Mouse (Mus musculus): ENCODE measurements around the gene Gm20388. TPM values are rescaled to one million over a fixed set of nuclear protein-coding genes. Genes with fewer than 3 reads are reported as not detected.

The Gm20388 gene
- total RNA-seq, 2 experiments from 2014 or later, result 1.3 to 8.5 TPM

DNA sequence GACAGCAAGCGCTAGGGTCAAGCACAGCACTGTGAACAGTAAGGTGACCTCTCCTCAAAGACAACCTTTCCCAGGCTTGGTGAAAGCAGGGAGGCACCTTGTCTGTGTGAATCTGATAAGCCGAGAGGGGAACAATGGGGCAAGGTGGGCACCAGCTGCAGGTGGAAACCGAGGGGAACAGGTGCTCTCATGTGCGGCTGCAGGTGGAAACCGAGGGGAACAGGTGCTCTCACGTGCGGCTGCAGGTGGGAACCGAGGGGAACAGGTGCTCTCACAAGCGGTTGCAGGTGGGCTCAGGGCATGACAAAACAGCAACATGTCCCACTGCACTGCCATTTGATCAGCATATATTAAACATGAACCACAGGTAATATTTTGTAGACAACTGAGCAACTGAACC lies 1986.6 kb downstream of the Gm20388 start:
- no peak for DNase-seq (ENCODE audit: low spot score in 2 of 2)

DNA sequence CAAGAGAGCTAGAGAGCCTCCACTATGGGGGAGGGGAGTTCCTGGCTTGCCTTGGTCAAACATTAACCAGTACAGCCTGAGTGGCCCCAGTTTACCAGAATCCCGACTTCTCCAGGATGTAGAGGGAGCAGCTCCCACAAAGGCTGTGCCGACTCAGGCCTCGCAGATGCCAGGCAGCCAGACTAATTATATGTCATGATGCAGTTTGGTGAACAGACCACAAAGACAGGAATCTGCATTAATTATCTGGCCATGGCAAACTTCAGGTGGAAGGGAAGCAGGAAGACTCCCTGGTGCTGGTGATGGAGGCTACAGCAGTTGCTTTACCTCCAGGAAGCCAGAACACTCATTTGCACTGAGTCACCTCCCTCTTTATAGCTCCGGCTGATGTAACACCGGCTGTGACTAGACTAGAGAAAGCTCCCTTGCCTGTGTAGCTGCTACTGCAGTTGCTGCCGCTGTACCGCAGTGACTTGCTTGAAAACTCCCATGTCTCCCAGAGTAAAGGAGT lies 1987.3 kb downstream of the Gm20388 start:
- no peak for DNase-seq (ENCODE audit: low spot score in 2 of 2)

DNA sequence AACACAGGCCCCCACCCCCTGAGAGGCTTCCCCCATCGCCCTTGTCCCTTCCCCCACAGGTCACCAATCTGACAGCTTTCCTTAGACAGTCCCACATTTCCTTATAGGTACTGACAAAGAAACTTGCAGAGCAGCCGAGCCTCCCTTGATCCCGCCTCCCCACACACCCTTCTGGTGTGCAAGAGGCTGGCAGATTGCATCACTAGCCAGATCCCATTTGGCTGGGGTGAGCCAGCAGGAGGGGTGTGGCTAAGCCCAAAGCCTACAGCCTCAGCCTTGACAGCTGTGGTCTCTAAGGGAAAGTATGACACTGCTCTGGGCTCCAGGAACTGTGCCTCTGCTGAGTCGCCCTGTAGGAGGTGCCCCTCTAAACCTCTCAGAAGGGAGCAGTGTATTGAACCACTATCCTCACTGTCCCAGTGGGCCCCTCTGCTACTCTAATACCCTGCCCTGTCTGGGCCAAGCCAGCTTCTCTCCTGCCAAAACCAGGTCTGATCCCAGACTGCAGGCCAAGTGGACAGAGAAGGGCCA lies 1987.8 kb downstream of the Gm20388 start:
- peak; percentile 60 to 61 for DNase-seq (ENCODE audit: low spot score in 2 of 2)

DNA sequence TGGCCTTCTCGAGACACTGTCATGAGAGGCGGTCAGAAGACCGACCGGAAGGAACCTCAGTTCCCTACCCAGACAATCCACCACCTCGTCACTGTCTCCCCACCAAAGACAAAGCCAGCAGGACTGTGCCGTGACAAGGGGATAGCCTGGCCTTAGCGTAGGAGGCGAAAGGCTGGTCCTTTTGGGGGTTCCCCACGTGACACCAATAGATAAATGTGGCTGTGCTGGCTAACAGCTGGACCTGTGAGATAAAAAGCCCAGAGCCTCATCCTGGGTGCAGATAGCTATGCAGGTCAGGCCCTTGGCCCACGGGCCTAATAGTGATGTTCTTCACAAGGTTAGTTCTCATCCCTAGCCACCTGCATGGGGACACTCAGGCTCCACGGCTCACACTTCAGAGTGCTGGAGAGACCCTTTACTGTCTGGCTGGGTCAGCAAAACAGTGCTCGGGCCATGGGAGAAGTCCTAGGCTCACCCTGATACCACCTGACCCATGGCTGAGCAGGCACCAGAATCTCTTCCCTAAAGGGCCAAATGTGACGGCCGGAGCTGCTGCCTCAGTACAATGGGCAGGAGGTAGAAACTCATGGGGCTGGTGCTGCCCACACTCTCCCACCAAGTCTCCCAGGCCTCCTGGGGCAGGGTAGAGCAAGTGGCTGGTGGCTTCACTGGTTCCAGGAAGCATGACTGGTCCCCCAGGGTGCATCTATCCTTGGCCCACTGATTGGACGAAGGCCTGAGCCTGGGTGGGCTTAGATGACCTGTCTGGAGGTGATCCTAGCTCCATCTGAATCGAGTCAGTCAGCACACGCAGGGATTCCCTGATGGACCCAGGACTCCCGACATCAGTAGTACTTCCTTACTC lies 1988.8 kb downstream of the Gm20388 start:
- DNase-seq (ENCODE audit: low spot score in 2 of 2), result no peak

DNA sequence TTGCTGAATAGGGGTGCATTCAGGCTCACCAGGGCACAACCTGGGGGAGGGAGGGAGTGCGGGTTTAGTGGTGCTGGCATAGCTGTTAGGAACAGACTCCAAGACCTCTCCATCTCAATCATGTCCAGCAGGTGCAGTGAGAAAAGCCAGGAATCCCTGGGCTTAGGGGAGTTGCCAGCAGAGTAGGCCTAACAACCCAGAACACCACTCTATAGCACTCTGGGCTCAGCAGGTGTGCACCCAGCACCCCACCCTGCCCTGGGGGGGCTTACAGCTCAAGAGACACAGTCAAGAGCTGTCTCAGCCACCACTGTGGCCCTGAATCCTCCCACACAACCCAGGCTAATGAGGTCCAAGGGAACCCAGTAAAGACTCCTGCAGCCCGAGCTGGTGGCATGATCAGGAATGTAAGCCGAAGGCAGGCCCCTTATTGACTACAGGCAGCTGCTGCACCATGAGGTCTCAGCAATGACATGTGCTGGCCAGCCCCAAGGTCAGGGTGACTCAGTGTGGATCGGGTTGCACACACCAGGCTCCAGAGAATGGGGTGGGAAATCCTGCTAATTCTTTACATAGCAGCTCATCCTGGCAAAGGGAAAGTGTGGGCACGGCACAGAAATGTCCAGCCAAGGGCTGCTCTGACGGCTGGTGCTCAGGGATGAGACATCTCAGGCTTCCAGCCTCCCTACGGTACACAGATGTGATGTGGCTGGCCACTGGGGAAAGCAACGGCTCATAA lies 1991.0 kb downstream of the Gm20388 start:
- peak in 1 of 2 experiments; percentile 63 for DNase-seq (ENCODE audit: low spot score in 2 of 2)

DNA sequence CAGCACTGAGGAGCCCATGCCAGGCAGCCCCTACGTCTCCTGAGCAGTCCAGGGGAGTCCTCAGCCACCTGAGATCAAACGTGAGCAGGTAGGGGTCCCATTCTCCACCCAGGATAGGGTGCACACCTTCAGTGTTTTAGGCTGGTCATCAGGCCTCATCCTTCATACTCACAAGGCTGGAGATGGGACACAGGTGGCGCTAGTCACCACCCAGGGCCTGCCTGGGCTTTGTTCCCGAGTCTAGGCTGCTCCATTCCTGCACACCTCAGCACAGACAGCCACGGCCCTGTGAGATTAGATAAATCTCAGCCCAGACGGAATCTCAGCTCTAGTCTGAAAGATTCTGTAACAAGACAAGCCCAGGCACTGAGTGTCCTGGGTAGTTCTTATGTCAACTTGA lies 1993.3 kb downstream of the Gm20388 start:
- DNase-seq (ENCODE audit: low spot score in 2 of 2), result no peak

DNA sequence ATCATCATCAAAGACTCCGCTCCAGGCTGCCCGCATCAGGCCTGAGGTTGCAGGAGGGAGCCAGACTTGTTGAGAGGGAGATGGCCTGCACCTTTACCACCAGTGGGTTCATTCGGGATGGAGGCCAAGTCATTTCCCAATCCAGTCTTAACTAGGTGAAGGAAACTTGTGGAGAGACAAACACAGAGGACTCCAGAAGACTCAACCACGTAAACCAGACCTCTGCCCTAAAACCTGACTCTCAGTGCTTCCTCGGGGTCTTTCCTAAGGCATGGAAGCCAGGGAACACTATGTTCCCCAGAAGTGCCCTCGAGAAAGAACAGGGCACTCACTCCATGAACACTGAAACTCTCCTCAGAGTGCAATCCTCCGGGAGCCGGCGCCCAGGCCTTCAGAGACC lies 1994.4 kb downstream of the Gm20388 start:
- DNase-seq (ENCODE audit: low spot score in 2 of 2), result no peak

DNA sequence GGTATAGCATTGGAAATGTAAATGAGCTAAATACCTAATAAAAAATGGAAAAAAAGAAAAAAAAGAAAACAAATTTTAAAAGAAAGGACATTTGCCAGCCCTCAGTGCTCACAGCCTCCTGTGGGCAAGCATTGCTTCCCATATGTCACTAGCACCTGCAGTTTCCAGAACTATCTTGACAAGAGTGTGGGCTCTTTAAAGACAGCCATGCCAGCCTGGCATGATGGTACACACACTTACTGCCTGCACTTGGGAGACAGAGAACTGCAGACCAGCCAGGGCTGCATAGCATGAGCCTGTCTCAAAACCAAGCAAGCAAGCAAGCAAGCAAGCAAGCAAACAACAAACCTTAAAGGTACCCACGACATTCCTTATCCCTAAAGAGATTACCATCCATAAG lies 1994.8 kb downstream of the Gm20388 start:
- no peak for DNase-seq (ENCODE audit: low spot score in 2 of 2)

DNA sequence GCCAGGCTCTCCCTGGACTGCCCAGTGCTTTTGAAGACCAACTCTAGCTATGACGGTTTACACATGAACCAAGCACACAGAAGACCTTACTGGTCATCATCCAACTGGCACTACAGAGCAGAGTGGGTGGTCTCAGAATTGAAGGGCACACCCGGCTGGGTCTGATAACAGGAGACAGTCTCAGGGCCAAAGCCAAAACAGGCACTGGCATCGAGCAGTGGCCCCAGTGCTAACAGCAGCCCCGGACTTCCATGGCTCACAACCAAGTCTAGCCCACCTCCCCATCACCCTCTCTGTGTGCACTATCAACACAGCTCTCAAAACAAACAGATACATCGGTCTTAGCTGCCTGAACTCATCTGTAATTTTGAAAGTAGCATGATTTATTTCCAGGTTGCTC lies 1995.2 kb downstream of the Gm20388 start:
- no peak for DNase-seq (ENCODE audit: low spot score in 2 of 2)

DNA sequence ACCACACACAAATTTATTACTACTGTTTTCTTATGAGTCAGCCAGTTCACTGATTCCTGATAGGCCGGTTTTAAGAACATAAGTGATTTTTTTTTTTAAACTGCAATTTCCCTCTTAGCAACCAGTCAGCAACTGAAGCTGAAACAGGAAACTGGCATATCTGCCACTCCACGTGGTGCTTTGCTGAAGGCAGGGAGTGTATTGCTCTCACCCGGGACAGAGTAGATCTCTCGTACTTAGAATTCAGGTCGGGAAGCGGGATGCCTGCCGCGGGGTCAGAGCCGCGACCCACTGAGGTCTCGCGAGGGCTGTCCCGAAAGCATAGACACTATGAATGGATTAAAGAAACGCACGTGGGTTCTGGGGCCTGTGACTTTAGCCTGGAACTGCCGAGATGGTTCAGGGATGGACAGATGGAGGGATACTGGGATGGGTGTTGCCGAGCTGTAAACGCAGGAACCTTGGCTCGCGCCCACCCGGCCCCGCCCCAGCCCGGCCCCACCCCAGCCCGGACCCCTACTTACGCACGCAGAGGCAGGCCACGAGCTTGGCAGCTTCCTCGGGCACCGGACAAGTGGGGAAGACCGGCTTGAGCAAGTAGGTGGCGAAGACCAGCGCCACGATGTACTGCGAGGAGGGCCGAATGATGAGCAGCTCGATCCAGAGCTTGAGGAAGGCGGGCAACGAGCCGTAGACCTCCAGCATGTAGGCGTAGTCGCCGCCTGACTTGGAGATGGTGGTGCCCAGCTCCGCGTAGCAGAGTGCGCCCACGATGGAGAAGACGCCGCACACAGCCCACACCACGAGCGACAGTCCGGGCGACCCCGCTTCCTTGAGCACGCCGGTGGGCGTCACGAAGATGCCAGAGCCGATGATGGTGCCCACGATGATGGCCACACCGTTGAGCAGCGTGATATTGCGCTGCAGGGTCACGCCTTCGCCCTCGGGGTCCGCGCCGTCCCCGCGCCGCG lies 1996.2 kb downstream of the Gm20388 start:
- DNase-seq (ENCODE audit: low spot score in 2 of 2), result peak in 1 of 2 experiments; percentile 33

DNA sequence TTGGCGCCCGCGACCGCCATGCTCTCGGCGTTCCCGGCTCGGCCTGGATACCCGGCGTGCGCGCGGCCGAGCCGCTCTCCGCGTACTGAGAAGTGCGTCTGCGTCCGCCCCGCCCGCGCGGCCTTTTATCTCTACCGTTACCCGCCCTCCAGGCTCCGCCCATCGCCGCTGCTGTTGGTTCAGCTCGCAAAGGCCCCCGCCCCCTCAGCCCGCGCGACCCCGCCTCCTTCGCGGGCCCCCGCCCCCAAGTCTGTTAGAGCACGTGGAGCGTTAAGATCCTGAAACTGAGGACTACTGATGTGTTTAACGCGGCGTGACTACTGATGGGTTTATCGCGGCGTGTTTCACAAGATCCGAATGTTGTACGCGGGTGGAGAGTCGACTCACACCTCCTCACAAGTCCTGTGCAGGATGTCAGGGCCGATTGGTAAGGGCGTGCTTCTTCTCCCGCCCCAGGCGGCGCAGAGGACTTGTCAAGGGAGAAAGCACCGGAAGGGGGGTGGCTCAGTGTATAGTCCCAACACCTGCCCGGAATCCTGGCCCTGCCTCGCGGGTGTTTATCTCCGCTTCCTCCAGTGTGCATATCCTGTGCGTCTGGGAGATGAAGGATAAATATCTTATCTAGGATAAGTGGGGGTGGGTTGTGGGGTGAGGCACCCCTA lies 1997.1 kb downstream of the Gm20388 start, which contains the start of gene Slc7a5:
TSS of gene Slc7a5 (minus strand) at position 108 of the 662 bp plus-strand sequence.
- DNase-seq (ENCODE audit: low spot score in 2 of 2), result peak; percentile 98 to 99

DNA sequence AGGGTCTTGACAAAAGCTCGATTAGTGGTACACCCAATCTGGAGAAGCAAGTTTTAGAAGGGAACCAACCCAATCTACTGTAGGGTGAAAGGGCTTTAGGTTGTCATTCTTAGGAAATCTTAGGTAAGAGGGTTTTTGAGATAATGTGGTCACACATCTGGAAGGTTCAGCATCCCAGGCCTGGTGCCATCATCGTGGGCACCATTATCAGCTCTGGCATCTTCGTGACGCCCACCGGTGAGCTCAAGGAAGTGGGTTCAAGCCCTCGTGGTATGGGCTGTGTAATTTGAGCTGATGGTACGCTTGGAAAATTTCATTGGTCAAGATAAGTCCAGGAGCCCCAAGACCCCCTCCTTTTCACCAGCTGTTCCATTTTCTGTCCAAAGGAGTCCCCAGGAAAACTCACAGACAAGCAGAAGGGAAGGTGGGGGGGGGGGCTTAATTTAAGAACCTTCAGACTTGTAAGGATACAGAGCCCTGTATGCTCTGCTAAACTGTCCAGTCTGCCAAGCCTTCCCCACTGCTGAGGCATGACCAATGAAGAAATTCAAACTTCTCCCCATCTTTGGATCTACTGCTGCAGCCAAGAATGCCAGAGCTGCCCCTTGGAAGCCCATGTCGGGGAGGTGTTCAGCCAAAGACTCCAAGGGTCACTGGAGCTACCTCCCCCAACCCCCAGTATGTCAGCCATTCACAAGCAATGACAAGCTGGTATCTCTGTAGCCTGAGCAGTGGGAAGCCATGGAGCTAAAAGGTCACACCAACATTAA lies 1997.9 kb downstream of the Gm20388 start:
- no peak for DNase-seq (ENCODE audit: low spot score in 2 of 2)

DNA sequence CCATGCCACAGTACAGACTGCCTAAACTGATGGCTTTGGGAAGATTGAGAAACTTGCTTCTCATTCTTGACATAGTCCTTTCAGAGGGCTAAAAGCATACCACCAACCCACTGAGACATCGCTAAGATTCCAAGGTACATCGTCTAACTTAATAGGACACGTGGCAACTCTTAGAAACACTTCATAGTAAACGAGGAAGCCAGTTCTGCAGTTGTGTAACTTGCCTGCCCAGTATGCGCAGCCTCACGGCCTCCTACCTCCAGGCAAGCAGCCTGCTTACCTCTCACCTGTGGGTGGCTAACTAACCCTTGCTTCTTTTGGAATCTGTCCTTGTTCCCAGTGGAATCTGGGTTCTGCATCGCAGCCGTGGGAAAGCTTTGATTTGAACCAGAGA lies 1998.5 kb downstream of the Gm20388 start:
- no peak for DNase-seq (ENCODE audit: low spot score in 2 of 2)

DNA sequence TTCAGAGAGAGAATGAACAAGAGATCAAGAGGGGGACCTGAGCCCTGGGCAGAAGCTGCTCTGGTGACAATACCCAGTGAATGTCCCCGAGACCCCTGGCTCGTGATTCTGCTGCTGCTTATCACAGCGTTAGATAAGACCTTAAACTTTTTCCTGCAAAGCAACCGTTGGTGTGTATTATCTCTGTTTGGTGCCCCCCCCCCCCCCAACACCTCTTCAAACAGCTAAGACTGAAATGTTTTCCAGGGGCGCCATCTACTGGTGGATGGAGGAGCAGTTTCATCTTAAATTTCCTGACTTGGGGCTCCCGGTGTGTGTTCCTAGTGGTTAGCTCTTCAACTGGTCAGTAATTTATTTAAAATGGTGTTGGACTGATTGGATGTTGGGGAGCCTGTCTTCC lies 1999.0 kb downstream of the Gm20388 start:
- peak; percentile 72 to 78 for DNase-seq (ENCODE audit: low spot score in 2 of 2)

DNA sequence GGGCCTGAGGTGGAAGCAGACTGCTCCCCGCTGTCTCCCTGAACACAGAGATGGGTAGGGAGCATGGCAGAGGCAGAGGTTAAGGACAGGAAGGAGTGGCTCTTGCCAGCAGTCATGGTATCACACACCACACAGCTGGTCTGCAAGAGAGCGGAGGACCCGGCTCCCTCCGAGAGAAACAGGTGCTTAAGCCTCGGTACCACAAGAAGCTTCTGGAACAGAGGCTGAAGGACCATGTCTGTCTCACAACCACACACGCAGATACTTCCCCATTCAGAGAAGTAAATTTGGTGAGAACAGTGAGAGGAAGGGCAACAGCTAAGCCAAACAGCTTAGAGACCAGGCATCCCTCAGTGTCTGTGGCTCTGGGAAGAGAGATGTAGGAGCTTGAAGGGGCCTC lies 2000.8 kb downstream of the Gm20388 start:
- DNase-seq (ENCODE audit: low spot score in 2 of 2), result no peak

DNA sequence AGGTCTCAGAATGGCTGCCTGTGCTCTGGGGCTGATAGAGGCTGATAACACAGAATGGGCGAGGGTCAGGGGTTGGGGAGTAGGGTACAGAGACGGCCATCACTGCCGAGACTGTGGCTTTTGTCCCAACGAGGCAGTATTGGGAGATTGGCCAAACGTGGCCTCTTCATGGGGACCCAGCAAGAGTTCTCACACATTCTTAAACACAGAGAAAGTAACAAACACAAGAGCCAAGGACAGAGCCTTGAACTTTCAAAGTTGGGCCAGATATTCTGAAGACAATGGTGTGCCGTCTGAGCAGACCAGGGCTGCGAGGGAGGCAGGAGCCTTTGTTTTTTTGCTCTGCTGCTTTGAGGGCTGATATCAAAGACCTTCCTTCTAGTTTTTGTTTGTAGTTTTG lies 2001.3 kb downstream of the Gm20388 start:
- no peak for DNase-seq (ENCODE audit: low spot score in 2 of 2)

DNA sequence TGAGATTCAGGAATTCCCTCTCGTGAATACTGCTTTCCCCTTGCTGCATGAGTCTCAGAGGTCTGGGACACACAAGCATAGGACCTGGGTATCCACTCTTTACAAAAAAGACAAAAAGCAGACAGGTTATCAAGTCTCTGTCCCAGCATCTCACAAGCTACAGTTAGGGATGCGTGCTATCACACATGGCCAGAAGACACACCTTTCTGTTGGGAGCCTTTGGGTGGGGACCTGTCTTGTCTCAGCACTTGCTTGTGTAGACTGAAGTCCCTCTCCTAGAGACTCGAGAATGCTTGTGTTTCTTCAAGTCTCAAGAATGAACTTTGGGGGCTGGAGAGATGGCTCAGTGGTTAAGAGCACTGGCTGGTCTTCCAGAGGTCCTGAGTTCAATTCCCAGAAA lies 2002.2 kb downstream of the Gm20388 start:
- no peak for DNase-seq (ENCODE audit: low spot score in 2 of 2)

DNA sequence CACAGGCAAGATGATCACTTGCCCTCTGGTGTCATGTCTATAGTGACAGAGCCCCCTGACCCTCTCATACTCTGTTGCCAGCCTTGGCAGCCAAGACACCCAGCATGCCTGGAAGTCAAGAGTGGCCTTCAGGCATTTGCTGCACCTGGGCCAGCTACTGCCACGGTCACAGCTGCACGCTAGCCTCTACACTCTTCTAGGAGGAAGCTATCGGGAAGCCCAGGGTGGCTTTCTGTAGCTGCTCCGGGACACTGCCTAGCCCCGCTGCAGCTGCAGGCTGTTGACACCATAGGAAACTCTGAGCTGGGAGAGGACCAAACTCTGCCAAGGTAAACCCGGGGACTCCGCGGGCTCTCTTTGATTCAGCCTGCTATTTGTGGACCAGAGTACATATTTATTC lies 2002.7 kb downstream of the Gm20388 start:
- DNase-seq (ENCODE audit: low spot score in 2 of 2), result no peak

DNA sequence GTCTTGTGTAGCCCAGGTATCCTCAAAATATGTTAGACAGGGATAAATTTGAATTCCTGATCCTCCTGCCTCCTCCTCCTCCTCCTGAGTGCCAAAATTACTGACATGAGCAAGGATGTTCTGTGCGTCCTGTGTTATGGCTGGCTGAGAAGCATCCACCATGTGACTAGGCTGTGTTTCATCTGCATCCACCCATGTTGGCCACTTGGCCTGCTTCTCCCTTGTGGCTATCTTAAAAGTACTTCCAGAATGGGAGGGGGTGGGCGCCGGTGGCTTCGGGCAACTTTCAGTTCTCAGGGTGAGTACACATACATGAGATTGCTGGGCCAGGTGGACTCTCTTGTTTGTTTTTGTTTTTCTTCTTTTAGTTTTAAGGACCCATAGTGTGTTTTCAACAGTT lies 2008.5 kb downstream of the Gm20388 start:
- DNase-seq (ENCODE audit: low spot score in 2 of 2), result no peak

Measured in adrenal gland, adult 18-20 months (tissue).